Mouse (Mus musculus) liver, embryonic 16.5 days (tissue): ENCODE data around the gene Mob2. TPM values are rescaled to one million over a fixed set of nuclear protein-coding genes. Genes with fewer than 3 reads are reported as not detected.

ENCODE experiments used
- ATAC-seq: fragments of 200-750 bp; cut with Nextera tagmentation; 2 replicates; pipeline ENCODE4 v1.8.0; 2017; ENCODE audit warnings: low read depth, mild to moderate bottlenecking, moderate number of reproducible peaks, moderate library complexity
- H3K27ac ChIP-seq: fragments of 300-500 bp; sonication (generic); 2 replicates; pipeline ENCODE4 v1.5.1; 2014; ENCODE audit warnings: mild to moderate bottlenecking, low read length
- H3K27me3 ChIP-seq: fragments of 300-500 bp; sonication (generic); 2 replicates; pipeline ENCODE4 v1.6.1; 2014; ENCODE audit warnings: low read depth, low read length, mixed read lengths; ENCODE audit not compliant: control insufficient read depth, insufficient read depth
- H3K36me3 ChIP-seq: fragments of 300-500 bp; sonication (generic); 2 replicates; pipeline ENCODE4 v1.6.1; 2014; ENCODE audit warnings: mild to moderate bottlenecking; ENCODE audit not compliant: control insufficient read depth, insufficient read depth
- H3K4me1 ChIP-seq: fragments of 300-500 bp; sonication (generic); 2 replicates; pipeline ENCODE4 v1.6.1; 2014; ENCODE audit warnings: low read depth, low read length, mixed read lengths; ENCODE audit not compliant: control insufficient read depth
- H3K4me2 ChIP-seq: fragments of 300-500 bp; sonication (generic); 2 replicates; pipeline ENCODE4 v1.6.1; 2014; ENCODE audit warnings: low read depth, low read length, mixed read lengths
- H3K4me3 ChIP-seq: fragments of 300-500 bp; sonication (generic); 2 replicates; pipeline ENCODE4 v1.5.1; 2014; ENCODE audit warnings: low read depth, mild to moderate bottlenecking, low read length
- H3K9ac ChIP-seq: fragments of 300-500 bp; sonication (generic); 2 replicates; pipeline ENCODE4 v1.6.1; 2014; ENCODE audit warnings: low read depth, low read length
- H3K9me3 ChIP-seq: fragments of 300-500 bp; sonication (generic); replicated peaks from 2 replicates; pipeline ENCODE4 v1.6.1; 2016; ENCODE audit warnings: low read length; ENCODE audit not compliant: control insufficient read depth
- WGBS: fragments of 180-500 bp; shearing (Covaris S2); extraction: QIAGEN DNeasy Blood & Tissue Kit; methylation state at CpG from one replicate; pipeline ENCODE4 v1.1.7; 2014; ENCODE audit not compliant: insufficient replicate concordance; 5-methylcytosine and 5-hydroxymethylcytosine counted together
- polyA plus RNA-seq: library from polyadenylated mRNA; unstranded; fragments of >200 nt; fragmentation: Nextera tagmentation; extraction: Ambion mirVana; gene quantifications from 2 replicates; pipeline ENCODE4 v1.2.1, GENCODE M21; 2015

Gene Mob2
- polyA plus RNA-seq, 1 experiment from 2014 or later, result 58.9 TPM

DNA sequence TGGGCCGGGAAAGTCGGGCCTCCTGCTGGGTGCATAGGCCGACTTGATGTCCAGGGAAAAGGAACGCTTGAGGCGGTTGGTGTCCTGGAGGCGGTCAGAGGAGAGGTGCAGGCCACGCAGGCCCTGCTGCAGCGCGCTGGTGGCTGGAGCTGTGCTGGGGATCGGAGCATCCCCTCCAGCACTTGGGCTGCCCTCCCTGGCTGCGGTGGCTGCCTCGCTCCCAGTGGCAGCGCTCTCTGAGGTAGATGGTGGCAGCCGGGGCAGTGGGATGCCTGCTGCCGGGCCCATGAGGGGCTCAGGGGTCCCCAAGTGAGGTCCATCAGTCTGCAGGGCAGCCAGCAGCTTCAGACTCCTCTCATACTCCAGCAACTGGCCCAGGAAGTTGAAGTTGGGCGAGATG lies 21.7 kb upstream of the Mob2 start:
- H3K9me3 ChIP-seq, result no peaks in the 10 kb centered on the region
- 38% methylated on average over 16 of the region's 16 CpGs for WGBS
- no peak for ATAC-seq
- peaks cover 9% of the 10 kb centered on the region; the same call in 1 of the 2 replicates for H3K36me3 ChIP-seq
- no peak overlapping the region for H3K27ac ChIP-seq
- H3K4me2 ChIP-seq, result no peak overlapping the region
- H3K9ac ChIP-seq, result no peak overlapping the region
- H3K4me3 ChIP-seq, result no peak overlapping the region
- peaks cover 35% of the 10 kb centered on the region for H3K4me1 ChIP-seq
- peaks cover 72% of the 10 kb centered on the region for H3K27me3 ChIP-seq

- no peaks in the 10 kb centered on the region for H3K9me3 ChIP-seq
- ATAC-seq, result no peak
- peaks cover 9% of the 10 kb centered on the region; the same call in 1 of the 2 replicates for H3K36me3 ChIP-seq
- H3K9ac ChIP-seq, result no peak overlapping the region
- WGBS, result 9% methylated on average over 38 of the region's 38 CpGs
- H3K4me2 ChIP-seq, result no peak overlapping the region
- peaks cover 74% of the 10 kb centered on the region for H3K27me3 ChIP-seq
- H3K27ac ChIP-seq, result no peak overlapping the region
- H3K4me3 ChIP-seq, result no peak overlapping the region
- peaks cover 31% of the 10 kb centered on the region for H3K4me1 ChIP-seq
These were observed 21.3 kb upstream of the Mob2 start for GRCm38 (mm10) chr7:142082179-142082578.

GRCm38 (mm10) chr7:142081736-142082135 lies 20.9 kb upstream of the Mob2 start:
- H3K4me1 ChIP-seq, result peaks cover 29% of the 10 kb centered on the region
- H3K4me2 ChIP-seq, result no peak overlapping the region
- ATAC-seq, result no peak

GRCm38 (mm10) chr7:142080876-142081275 lies 20.0 kb upstream of the Mob2 start:
- Histone ChIP-seq H3K9ac (no peak overlapping the region), H3K36me3 (peaks cover 9% of the 10 kb centered on the region; the same call in 1 of the 2 replicates), H3K27me3 (peaks cover 80% of the 10 kb centered on the region), H3K9me3 (no peaks in the 10 kb centered on the region), H3K4me3 (no peak overlapping the region), H3K4me1 (peaks cover 20% of the 10 kb centered on the region), H3K27ac (no peak overlapping the region), H3K4me2 (no peak overlapping the region)
- 47% methylated on average over 2 of the region's 2 CpGs for WGBS
- no peak for ATAC-seq

More at GRCm38 (mm10) chr7:142081736-142082135, 20.9 kb upstream of the Mob2 start:
- Histone ChIP-seq H3K36me3 (peaks cover 9% of the 10 kb centered on the region; the same call in 1 of the 2 replicates), H3K4me3 (no peak overlapping the region), H3K9ac (no peak overlapping the region), H3K27ac (no peak overlapping the region), H3K27me3 (peaks cover 76% of the 10 kb centered on the region), H3K9me3 (no peaks in the 10 kb centered on the region)
- WGBS, result 30% methylated on average over 17 of the region's 17 CpGs

- Histone ChIP-seq H3K4me3 (no peak overlapping the region), H3K4me2 (no peak overlapping the region), H3K9ac (no peak overlapping the region), H3K27me3 (peaks cover 81% of the 10 kb centered on the region), H3K27ac (no peak overlapping the region), H3K36me3 (peaks cover 9% of the 10 kb centered on the region; the same call in 1 of the 2 replicates), H3K9me3 (no peaks in the 10 kb centered on the region), H3K4me1 (peaks cover 5% of the 10 kb centered on the region)
- no peak for ATAC-seq
- 24% methylated on average over 5 of the region's 5 CpGs for WGBS
These were observed 18.5 kb upstream of the Mob2 start for GRCm38 (mm10) chr7:142079365-142079764.

GRCm38 (mm10) chr7:142077138-142077537 lies 16.3 kb upstream of the Mob2 start:
- no peak for ATAC-seq
- Histone ChIP-seq H3K36me3 (peaks cover 2% of the 10 kb centered on the region; the same call in 1 of the 2 replicates), H3K4me3 (no peak overlapping the region), H3K9me3 (no peaks in the 10 kb centered on the region), H3K27ac (no peak overlapping the region), H3K27me3 (peaks cover 65% of the 10 kb centered on the region), H3K4me1 (peaks cover 1% of the 10 kb centered on the region; the same call in 1 of the 2 replicates), H3K4me2 (no peak overlapping the region), H3K9ac (no peak overlapping the region)
- WGBS, result 33% methylated on average over 3 of the region's 3 CpGs

DNA sequence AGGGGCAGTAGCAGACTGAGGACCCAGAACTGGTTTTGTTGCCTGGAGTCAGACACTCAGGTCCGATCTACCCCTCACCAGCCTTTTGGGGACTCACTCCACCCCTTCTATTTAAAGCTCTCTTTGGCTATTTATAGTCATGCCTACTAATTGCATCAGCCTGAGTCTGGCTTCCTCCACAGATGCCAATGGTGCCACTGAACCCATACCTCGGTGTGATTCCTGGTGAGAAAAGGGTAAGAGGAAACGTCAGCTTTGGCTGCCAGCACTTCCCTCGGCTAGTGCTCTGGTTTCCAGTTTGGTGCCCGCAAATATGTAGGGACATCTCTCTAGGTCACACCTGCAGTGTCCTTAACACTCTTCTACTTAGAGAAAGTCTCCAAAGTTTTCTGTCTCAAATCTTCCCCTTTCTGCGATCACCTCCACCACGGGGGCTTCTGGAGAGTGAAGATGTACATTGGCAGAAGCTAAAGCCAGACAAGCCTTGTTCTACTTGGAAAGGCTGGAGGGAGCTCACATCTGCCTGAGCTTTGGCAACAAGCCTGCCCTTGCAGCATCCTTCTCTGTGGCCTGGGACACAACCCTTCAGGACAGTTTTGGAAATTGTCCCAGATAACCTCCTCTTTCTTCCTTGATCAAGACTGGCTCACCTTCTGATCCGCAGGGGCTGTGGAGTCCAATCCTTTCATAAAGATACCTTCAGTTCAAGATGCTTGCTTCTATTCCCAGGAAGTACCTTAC lies 13.5 kb upstream of the Mob2 start:
- Histone ChIP-seq H3K9ac (no peak overlapping the region), H3K27ac (no peak overlapping the region), H3K4me1 (peaks cover 4% of the 10 kb centered on the region), H3K27me3 (peaks cover 38% of the 10 kb centered on the region), H3K9me3 (no peaks in the 10 kb centered on the region), H3K4me3 (no peak overlapping the region), H3K36me3 (no peaks in the 10 kb centered on the region), H3K4me2 (no peak overlapping the region)
- ATAC-seq, result no peak
- WGBS, result 45% methylated on average over 8 of the region's 8 CpGs

DNA sequence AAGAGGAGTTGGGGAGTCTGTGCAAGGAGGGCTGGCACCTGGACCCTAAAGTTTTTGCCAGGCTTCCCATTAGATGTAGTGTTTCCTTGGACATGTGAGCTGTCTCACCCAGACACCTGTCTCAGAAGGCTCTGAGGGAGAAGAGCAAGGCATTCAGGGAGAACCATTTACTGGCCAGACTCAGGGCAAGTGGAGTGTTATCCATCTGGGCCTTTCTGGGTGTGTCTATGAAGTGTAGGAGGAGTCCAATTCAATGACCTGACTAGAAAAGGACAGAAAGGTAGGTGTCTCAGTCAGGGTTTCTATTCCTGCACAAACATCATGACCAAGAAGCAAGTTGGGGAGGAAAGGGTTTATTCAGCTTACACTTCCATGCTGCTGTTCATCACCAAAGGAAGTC lies 10.9 kb upstream of the Mob2 start:
- Histone ChIP-seq H3K4me2 (no peak overlapping the region), H3K36me3 (no peaks in the 10 kb centered on the region), H3K9ac (no peak overlapping the region), H3K4me1 (peaks cover 4% of the 10 kb centered on the region), H3K27me3 (peaks cover 18% of the 10 kb centered on the region), H3K4me3 (no peak overlapping the region), H3K9me3 (no peaks in the 10 kb centered on the region), H3K27ac (no peak overlapping the region)
- ATAC-seq, result no peak

- Histone ChIP-seq H3K27me3 (peaks cover 14% of the 10 kb centered on the region), H3K27ac (no peak overlapping the region), H3K9ac (no peak overlapping the region), H3K4me3 (no peak overlapping the region), H3K36me3 (no peaks in the 10 kb centered on the region), H3K9me3 (no peaks in the 10 kb centered on the region), H3K4me1 (peaks cover 4% of the 10 kb centered on the region), H3K4me2 (no peak overlapping the region)
- ATAC-seq, result peak; percentile 43
- 9% methylated on average over 9 of the region's 10 CpGs for WGBS
These were observed 10.3 kb upstream of the Mob2 start for GRCm38 (mm10) chr7:142071212-142071578.
